Mouse (Mus musculus) left cerebral cortex, adult 18-20 months (tissue): ENCODE data around the gene Sparcl1. TPM values are rescaled to one million over a fixed set of nuclear protein-coding genes. Genes with fewer than 3 reads are reported as not detected.

Experiments used
- DNase-seq, 2 experiments: peaks; one replicate each; pipeline ENCODE4 v3.0.0; 2021 to 2022; ENCODE audit warnings: low spot score in 2 of 2, mixed read lengths in 1 of 2
- total RNA-seq, 2 experiments: library from RNA; stranded (reverse); gene quantifications; 2 replicates each; pipeline ENCODE4 v1.2.3; 2021

The Sparcl1 gene
- total RNA-seq, 2 experiments from 2014 or later, result 1,509 to 1,567 TPM

DNA sequence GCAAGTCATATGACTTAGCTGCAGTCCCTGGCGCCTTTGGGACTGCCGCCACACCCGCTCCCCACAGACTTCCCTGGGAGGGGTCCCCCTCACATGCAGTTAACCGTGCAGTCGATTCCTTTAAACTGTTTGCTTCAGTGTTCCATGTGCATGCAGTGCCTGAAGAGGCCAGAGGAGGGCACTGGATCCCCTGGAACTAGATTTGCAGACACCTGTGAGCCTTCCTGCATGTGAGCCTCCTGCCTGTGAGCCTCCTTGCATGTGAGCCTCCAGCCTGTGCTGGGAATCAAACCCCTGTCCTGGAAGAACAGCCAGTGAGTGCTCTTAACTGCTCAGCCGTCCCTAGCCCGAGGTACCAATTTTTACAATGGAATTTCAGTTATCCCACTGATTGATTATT lies 44.8 kb downstream of the Sparcl1 start:
- DNase-seq, result peak; percentile 41 to 42

- no peak for DNase-seq
These were observed 50.6 kb downstream of the Sparcl1 start for GRCm38 (mm10) chr5:104062773-104063551.

GRCm38 (mm10) chr5:104061936-104062772 lies 51.4 kb downstream of the Sparcl1 start:
- DNase-seq, result no peak

DNA sequence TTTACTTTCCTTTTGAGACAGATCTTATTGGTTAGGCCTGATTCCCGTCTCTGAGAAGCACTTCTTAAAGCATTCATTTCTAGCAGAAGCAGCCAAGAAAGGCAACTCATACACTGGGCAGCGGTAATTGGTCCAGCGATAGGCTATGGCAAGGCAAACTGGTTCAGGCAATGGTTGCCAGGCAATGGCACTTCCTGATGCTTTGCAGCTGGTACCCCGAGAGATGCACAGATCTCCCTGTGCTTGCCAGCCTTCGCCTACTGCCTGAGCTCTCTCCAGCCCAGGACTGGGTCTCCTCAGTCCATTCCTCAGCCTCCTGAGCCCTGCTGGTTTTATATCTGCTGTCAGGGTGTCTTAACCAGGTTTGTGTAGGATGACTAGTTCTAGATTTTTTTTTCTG lies 53.1 kb downstream of the Sparcl1 start:
- DNase-seq, result no peak

DNA sequence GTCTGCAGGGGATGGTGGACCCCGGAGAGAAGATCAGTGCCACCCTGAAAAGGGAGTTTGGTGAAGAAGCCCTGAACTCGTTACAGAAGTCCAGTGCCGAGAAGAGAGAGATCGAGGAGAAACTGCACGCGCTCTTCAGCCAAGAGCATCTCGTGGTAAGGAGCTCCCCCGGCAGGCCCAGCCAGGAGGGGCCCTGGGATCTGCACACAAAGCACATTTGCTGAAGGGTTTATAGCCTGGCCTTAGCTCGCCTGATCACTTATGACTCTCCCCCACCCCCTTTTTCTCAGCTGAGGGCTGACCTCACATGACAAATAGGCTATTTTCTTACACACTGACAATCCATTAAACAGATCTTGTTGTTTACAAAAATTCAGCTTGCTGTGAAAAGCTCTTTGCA lies 53.9 kb downstream of the Sparcl1 start:
- no peak for DNase-seq

GRCm38 (mm10) chr5:104058021-104058420 lies 55.5 kb downstream of the Sparcl1 start:
- peak; percentile 35 to 39 for DNase-seq

GRCm38 (mm10) chr5:104056295-104056694 lies 57.2 kb downstream of the Sparcl1 start:
- no peak for DNase-seq

GRCm38 (mm10) chr5:104055816-104056215 lies 57.7 kb downstream of the Sparcl1 start:
- DNase-seq, result no peak

DNA sequence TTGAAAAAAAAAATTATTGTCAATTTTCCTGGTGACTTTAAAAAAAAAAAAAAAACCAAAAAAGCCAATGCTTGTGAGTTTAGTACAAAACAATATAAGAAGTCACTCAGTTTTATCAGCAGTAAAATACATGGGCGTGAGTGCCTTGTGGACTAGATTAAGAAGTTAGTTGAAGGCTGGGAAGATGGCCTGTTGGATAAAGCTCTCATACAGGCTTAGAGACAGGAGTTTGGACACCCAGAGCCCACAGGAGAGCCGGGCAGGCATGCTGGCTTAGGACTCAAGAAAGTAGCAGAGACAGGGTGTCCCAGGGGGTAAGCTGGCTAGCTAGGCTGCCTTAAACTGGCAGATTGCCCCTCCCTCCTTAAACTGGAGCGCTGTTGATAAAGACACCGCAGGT lies 58.6 kb downstream of the Sparcl1 start:
- DNase-seq, result no peak

DNA sequence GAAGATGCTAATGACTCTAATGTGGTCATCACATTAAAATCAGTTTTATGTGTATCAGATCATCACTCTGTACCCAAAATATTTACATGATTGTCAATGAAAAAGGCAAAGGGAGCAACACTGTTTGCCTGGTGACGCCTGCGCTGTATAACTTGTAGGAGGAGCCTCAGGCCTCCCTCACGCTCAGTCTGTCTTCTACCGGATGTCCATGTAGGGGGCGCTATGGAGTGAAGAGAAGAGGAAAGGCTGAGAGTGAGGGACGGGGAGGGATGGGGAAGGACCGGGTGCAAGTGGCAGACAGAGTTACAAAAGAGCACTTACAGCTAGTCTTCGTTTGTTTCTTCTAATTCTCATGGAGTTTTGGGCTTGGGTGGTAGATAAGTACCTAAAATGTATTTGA lies 60.6 kb downstream of the Sparcl1 start:
- no peak for DNase-seq

DNA sequence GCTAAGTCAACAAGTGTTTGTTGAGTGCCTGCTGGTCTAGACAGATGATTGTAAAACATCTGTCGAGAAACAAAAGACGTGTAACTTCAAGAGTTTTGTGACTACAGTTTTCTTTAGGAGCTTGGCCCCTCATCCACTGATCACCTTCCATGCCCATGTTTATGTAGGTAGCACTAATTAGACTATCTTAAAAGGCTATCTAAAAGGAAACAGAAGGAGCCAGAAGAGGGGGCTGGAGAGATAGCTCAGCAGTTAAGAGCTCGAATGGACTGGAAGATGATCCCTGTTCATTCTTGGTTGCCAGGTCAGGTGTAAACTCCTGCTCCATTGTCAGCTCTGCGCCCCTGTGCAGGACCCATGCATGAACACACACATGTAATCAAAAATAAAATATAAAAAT lies 65.4 kb downstream of the Sparcl1 start:
- no peak for DNase-seq

GRCm38 (mm10) chr5:104047200-104048105 lies 66.1 kb downstream of the Sparcl1 start:
- DNase-seq, result peak in 1 of 2 experiments; percentile 15

DNA sequence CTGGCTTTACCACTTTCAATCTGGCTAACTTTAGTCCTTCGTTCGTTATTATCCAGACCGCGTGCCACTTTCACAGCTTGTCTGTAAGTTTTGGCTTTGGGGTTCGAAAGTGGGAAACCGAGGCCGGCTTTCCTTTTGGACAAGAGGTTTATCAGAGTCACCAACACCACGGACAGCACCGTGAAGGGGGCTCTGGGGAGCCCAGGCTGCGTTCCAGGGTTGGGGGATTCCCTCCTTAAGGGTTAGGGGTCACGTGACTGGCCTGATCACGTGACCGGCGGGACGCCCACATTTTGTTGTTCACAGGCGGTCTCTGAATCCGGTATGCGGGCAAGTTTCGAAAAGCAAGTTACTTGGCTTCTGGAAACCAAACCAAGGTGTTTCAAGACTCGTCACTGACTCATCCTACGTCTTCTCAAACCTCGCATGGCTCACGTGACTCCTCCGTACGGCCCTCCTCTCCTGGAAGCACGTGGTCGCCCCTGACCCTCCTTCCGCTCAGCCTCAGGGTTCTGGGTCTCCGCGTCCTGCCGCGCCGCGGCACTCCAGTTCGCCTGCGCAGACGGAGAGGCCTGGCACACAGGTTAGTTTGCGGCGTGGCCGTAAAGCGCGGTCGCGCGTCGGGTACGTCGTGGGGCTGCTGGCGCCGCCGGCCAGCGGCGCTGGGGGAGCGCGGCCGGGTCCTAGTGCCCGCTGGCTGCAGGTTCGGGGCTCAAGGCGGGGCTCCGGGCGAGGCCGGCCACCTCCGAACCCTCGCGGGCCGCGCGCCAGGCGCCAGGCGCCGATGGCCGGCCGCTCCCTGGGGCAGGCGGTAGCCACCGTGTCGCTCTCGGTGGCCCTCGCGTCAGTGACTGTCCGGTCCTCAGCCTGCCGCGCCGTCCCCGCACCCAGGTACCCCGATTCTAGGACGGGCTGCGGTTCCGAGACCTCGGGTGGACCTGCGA lies 67.0 kb downstream of the Sparcl1 start, which contains the start of gene Nudt9:
Nudt9 (plus strand) TSS at position 51 of the 944 bp plus-strand sequence.
- DNase-seq, result peak; percentile 98 to 99

- DNase-seq, result no peak
These were observed 69.8 kb downstream of the Sparcl1 start for GRCm38 (mm10) chr5:104043704-104044103.

GRCm38 (mm10) chr5:104042906-104043305 lies 70.6 kb downstream of the Sparcl1 start:
- DNase-seq, result no peak

- peak; percentile 50 to 69 for DNase-seq
These were observed 74.2 kb downstream of the Sparcl1 start for GRCm38 (mm10) chr5:104039154-104039932.

GRCm38 (mm10) chr5:104036686-104037085 lies 76.8 kb downstream of the Sparcl1 start:
- DNase-seq, result no peak

DNA sequence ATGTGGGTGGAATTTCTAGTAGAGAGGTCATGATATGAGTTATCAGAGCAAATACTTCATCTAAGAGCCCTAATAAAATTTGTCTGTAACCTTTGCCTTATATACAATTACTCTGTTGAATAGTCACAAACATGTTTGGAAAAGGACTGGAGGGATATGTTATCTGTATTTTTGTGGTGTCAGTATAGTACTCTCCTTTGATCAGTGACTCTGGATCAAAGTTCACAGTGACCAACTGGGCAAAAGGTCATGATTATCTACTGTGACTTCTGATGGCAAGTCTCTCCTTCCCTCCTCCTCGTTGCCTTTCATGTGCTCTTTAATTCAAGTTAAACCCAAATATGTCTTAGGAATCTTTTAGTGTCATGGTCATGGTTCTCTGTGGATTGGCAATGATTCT lies 77.7 kb downstream of the Sparcl1 start:
- DNase-seq, result no peak

DNA sequence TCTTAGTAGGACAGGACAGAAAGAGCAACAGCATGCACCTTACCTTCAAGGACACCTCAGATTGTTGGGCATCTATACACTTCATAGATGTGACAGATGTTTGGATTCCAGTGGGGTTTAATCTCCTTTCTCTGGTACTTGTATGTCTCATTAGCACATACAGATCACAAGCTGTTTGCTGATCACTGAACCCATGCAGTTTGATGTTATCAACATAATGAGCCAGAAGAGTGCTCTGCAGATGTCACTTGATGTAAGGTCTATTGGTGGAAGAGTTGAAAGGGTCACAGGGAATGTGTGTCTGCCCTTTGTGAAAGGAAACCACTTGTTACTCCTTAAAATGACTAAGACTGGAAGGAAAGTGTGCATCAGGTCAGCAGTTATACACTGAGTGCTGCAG lies 78.5 kb downstream of the Sparcl1 start:
- DNase-seq, result no peak
